ENCODE assay signal across 23 mouse cellular contexts in the genomic region with DNA sequence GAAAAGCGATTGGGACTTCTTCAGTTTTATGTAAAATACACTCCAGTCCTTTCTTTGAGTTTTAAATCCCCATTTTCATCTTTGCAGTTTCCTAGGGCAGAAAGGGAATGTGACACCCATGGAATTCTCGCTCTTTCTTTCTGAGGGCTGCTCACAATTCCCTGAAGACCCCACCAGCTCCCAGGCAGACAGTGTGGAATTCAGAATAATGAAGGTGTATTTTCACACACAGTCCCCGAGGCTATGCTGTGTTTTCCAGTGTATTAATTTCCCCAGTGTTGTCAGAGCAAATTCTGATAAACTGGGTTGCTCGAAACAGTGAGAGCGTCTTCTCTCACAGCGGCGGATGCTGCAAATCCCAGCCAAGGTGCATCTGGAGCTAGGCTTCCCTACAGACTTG.
"Had no signal": no experiment of that assay in that cellular context is flagged by ENCODE, and none has a peak within 500 bp of the region (broad histone marks: within the 10 kb centered on the region; RNA-seq: fewer than 3 reads in every experiment).

No protein-coding gene starts in this region.

- ATAC-seq: forebrain, postnatal 0 days; intestine, embryonic 16.5 days had no signal

- H3K27me3 ChIP-seq: heart, embryonic 13.5 days; heart, embryonic 15.5 days; hindbrain, embryonic 15.5 days; kidney, embryonic 15.5 days; limb, embryonic 13.5 days; limb, embryonic 15.5 days had no signal

- DNase-seq: forebrain, postnatal 0 days; gastrocnemius, postnatal 14 days; gastrocnemius, postnatal 36 days; heart, adult 2 months; heart, postnatal 14 days; heart, postnatal 36 days; kidney, adult 11 months; kidney, adult 2 months; kidney, adult 9 months; kidney, postnatal 14 days; kidney, postnatal 36 days; layer of hippocampus, adult 9-11 months; layer of hippocampus, postnatal 36 days; left cerebral cortex, postnatal 4 days had no signal

- H3K4me3 ChIP-seq: heart, adult 2 months; heart, embryonic 13.5 days; heart, embryonic 15.5 days; hindbrain, embryonic 15.5 days; kidney, embryonic 15.5 days; limb, embryonic 13.5 days; limb, embryonic 15.5 days had no signal

- H3K4me1 ChIP-seq: heart, embryonic 13.5 days; heart, embryonic 15.5 days; hindbrain, embryonic 15.5 days; kidney, embryonic 15.5 days; limb, embryonic 13.5 days; limb, embryonic 15.5 days had no signal

- H3K4me2 ChIP-seq: heart, embryonic 11.5 days; heart, embryonic 13.5 days; heart, embryonic 15.5 days; hindbrain, embryonic 15.5 days; kidney, embryonic 15.5 days; limb, embryonic 13.5 days; limb, embryonic 15.5 days had no signal

- H3K27ac ChIP-seq: heart, adult 2 months; heart, embryonic 13.5 days; heart, embryonic 15.5 days; kidney, embryonic 15.5 days; kidney, postnatal 0 days; limb, embryonic 13.5 days; limb, embryonic 15.5 days had no signal

- H3K36me3 ChIP-seq: heart, embryonic 15.5 days; hindbrain, embryonic 15.5 days; kidney, embryonic 15.5 days; limb, embryonic 13.5 days; limb, embryonic 15.5 days had no signal

- H3K9me3 ChIP-seq: heart, embryonic 13.5 days; heart, embryonic 15.5 days; hindbrain, embryonic 15.5 days; kidney, embryonic 15.5 days; limb, embryonic 13.5 days; limb, embryonic 15.5 days had no signal

- H3K9ac ChIP-seq: forebrain, postnatal 0 days; heart, embryonic 13.5 days; heart, embryonic 15.5 days; hindbrain, embryonic 15.5 days; kidney, embryonic 15.5 days; limb, embryonic 13.5 days; limb, embryonic 15.5 days had no signal
